Mouse (Mus musculus) ES-Bruce4 (cell line): ENCODE data around the gene Tmem219. TPM values are rescaled to one million over a fixed set of nuclear protein-coding genes. Genes with fewer than 3 reads are reported as not detected.

ENCODE experiments used
- H3K27ac ChIP-seq: 2 replicates; pipeline ENCODE4 v1.5.1; 2012; ENCODE audit warnings: low read length, inconsistent platforms; ENCODE audit not compliant: insufficient read depth
- H3K27me3 ChIP-seq: 2 replicates; pipeline ENCODE4 v1.6.1; 2012; ENCODE audit warnings: mild to moderate bottlenecking, low read length, inconsistent platforms; ENCODE audit not compliant: control insufficient read depth, poor library complexity, insufficient read depth, severe bottlenecking
- H3K36me3 ChIP-seq: 2 replicates; pipeline ENCODE4 v1.6.1; 2012; ENCODE audit warnings: inconsistent platforms, mild to moderate bottlenecking, low read length, moderate library complexity; ENCODE audit not compliant: control insufficient read depth, poor library complexity, insufficient read depth, severe bottlenecking
- H3K4me1 ChIP-seq: one replicate; pipeline ENCODE4 v1.8.1; 2011; ENCODE audit warnings: low read length; ENCODE audit not compliant: control insufficient read depth, insufficient read depth
- H3K4me3 ChIP-seq: 2 replicates; pipeline ENCODE4 v1.5.1; 2011; ENCODE audit warnings: low read depth, mild to moderate bottlenecking, low read length
- H3K9ac ChIP-seq: 2 replicates; pipeline ENCODE4 v1.6.1; 2012; ENCODE audit warnings: low read depth, mild to moderate bottlenecking, inconsistent platforms; ENCODE audit not compliant: poor library complexity, severe bottlenecking
- H3K9me3 ChIP-seq: replicated peaks from 2 replicates; pipeline ENCODE4 v1.6.1; 2012; ENCODE audit warnings: mild to moderate bottlenecking, low read length, inconsistent platforms; ENCODE audit not compliant: control insufficient read depth, poor library complexity, insufficient read depth, severe bottlenecking
- CTCF ChIP-seq: IDR thresholded peaks from one replicate; pipeline ENCODE4 v1.8.1; 2011; ENCODE audit warnings: low read depth, low read length
- EP300 ChIP-seq: IDR thresholded peaks from 2 replicates; pipeline ENCODE4 v1.6.1; 2011; ENCODE audit warnings: low read depth, low read length; ENCODE audit not compliant: insufficient read depth
- POLR2A ChIP-seq: IDR thresholded peaks from one replicate; pipeline ENCODE4 v1.8.1; 2011; ENCODE audit warnings: low read length; ENCODE audit not compliant: insufficient read depth
- polyA plus RNA-seq: library from polyadenylated mRNA; stranded (reverse); fragments of >200 nt; gene quantifications from 2 replicates; pipeline ENCODE4 v1.2.4, GENCODE M21; 2011; ENCODE audit warnings: low read depth; ENCODE audit not compliant: missing spikeins, insufficient read depth, insufficient read length

Gene Tmem219
- polyA plus RNA-seq, 1 experiment, result 17.2 TPM

DNA sequence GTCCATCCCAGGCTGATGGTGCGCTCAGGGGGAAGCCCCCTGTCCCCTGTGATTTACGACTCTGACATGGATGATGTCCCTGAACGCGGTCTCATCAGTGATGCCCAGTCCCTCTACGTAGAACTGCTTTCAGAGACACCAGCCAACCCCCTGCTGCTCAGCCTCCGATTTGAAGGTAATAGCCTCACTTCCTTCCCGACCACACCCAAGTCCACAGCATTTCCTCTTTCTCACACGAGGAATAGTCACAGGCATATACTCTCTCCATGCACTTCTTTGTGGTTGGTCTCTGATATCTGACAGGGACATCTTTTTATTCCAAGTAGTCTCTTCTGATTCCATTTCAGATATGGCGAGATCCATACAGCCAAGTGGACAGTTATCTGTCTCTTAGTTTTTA is 37.1 kb upstream of the Tmem219 start:
- H3K36me3 ChIP-seq, result no peaks in the 10 kb centered on the region
- no peak for TF ChIP-seq POLR2A
- no peak for TF ChIP-seq CTCF
- TF ChIP-seq EP300, result no peak
- no peak overlapping the region for H3K4me3 ChIP-seq
- H3K9me3 ChIP-seq, result no peaks in the 10 kb centered on the region
- no peak overlapping the region for H3K9ac ChIP-seq
- no peak overlapping the region for H3K27ac ChIP-seq
- H3K27me3 ChIP-seq, result no peaks in the 10 kb centered on the region
- H3K4me1 ChIP-seq, result no peaks in the 10 kb centered on the region

GRCm38 (mm10) chr7:126955125-126955524 is 32.4 kb upstream of the Tmem219 start:
- TF ChIP-seq EP300 (no peak), CTCF (no peak), POLR2A (no peak)
- H3K9ac ChIP-seq, result no peak overlapping the region
- H3K9me3 ChIP-seq, result no peaks in the 10 kb centered on the region
- no peaks in the 10 kb centered on the region for H3K27me3 ChIP-seq
- no peak overlapping the region for H3K4me3 ChIP-seq
- no peaks in the 10 kb centered on the region for H3K4me1 ChIP-seq
- no peak overlapping the region for H3K27ac ChIP-seq
- no peaks in the 10 kb centered on the region for H3K36me3 ChIP-seq

DNA sequence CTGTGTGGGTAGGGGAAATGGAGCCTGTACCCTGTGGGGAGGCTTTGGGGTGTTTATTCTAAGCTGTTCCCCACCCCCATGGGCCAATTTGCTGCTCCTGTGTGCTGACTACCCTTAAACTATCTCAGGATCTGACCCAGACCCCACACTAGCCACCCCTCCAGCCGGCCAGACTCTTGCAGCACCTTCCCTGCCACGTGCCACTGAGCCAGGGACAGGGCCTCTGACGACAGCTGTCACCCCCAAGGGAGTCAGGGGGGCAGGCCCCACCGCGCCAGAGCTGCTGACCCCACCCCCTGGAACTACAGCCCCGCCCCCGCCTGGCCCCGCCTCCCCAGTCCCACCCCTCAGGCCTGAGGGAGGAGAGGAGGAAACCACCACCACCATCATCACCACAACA is 29.9 kb upstream of the Tmem219 start:
- no peaks in the 10 kb centered on the region for H3K4me1 ChIP-seq
- no peaks in the 10 kb centered on the region for H3K36me3 ChIP-seq
- H3K4me3 ChIP-seq, result no peak overlapping the region
- no peak overlapping the region for H3K27ac ChIP-seq
- H3K27me3 ChIP-seq, result no peaks in the 10 kb centered on the region
- TF ChIP-seq POLR2A (no peak), CTCF (no peak)
- H3K9ac ChIP-seq, result no peak overlapping the region
- H3K9me3 ChIP-seq, result no peaks in the 10 kb centered on the region

GRCm38 (mm10) chr7:126951741-126952140 is 29.0 kb upstream of the Tmem219 start:
- no peak overlapping the region for H3K4me3 ChIP-seq

GRCm38 (mm10) chr7:126950647-126951615 is 28.2 kb upstream of the Tmem219 start:
- no peaks in the 10 kb centered on the region for H3K4me1 ChIP-seq

More at GRCm38 (mm10) chr7:126951741-126952140, 29.0 kb upstream of the Tmem219 start:
- no peak overlapping the region for H3K9ac ChIP-seq
- no peaks in the 10 kb centered on the region for H3K36me3 ChIP-seq
- H3K9me3 ChIP-seq, result no peaks in the 10 kb centered on the region
- H3K27ac ChIP-seq, result no peak overlapping the region
- no peaks in the 10 kb centered on the region for H3K4me1 ChIP-seq
- H3K27me3 ChIP-seq, result no peaks in the 10 kb centered on the region
- no peak for TF ChIP-seq POLR2A
- TF ChIP-seq EP300, result no peak
- no peak for TF ChIP-seq CTCF

More at GRCm38 (mm10) chr7:126950647-126951615, 28.2 kb upstream of the Tmem219 start:
- no peaks in the 10 kb centered on the region for H3K9me3 ChIP-seq
- peak overlapping the region; percentile 22 for H3K4me3 ChIP-seq
- TF ChIP-seq EP300, result no peak
- TF ChIP-seq POLR2A, result no peak
- TF ChIP-seq CTCF, result no peak
- no peaks in the 10 kb centered on the region for H3K27me3 ChIP-seq
- H3K9ac ChIP-seq, result no peak overlapping the region
- no peaks in the 10 kb centered on the region for H3K36me3 ChIP-seq
- no peak overlapping the region for H3K27ac ChIP-seq
